Mouse (Mus musculus): ENCODE measurements around the gene Atad5. TPM values are rescaled to one million over a fixed set of nuclear protein-coding genes. Genes with fewer than 3 reads are reported as not detected.

Atad5 gene
- total and polyA plus RNA-seq, 3 experiments: 17.1 to 66.9 (median 22.6) TPM

GRCm38 (mm10) chr11:80080826-80081728 lies 8.1 kb upstream of the Atad5 start, which contains the start of gene Crlf3:
Crlf3 (minus strand) TSS chr11:80080991.
- peak; percentile 99 for DNase-seq (ENCODE audit: low read depth, low spot score)
- Histone ChIP-seq H3K79me2 (ENCODE audit: control insufficient read depth, insufficient read depth, low read length, poor library complexity) (peaks cover 31% of the 10 kb centered on the region), H3K36me3 (ENCODE audit: control insufficient read depth in 1 of 2, insufficient read depth in 2 of 2, low read length in 2 of 2) (peaks cover 0 to 50% of the 10 kb centered on the region in 2 experiments; a peak in 3 of 4 replicates), H3K4me1 (ENCODE audit: control insufficient read depth in 1 of 2, insufficient read depth in 2 of 2, low read length in 2 of 2) (peaks cover 34 to 39% of the 10 kb centered on the region in 2 experiments), H3K27ac (ENCODE audit: control insufficient read depth, low read depth, low read length) (peak within 1 kb of the TSS; percentile 97), H3K27me3 (ENCODE audit: control insufficient read depth in 1 of 2, insufficient read depth in 2 of 2, low read length in 2 of 2) (no peaks in the 10 kb centered on the region), H3K4me3 (ENCODE audit: control insufficient read depth in 1 of 2, insufficient read depth in 1 of 2, low read depth in 2 of 2, low read length in 2 of 2) (peak within 1 kb of the TSS; percentile 79 to 98), H3K9me3 (replicated peaks; ENCODE audit: insufficient read depth, low read length) (no peaks in the 10 kb centered on the region), H3K9ac (ENCODE audit: control insufficient read depth, low read depth, low read length, poor library complexity, severe bottlenecking) (peak within 1 kb of the TSS; percentile 96)
- TF ChIP-seq UBTF (IDR thresholded peaks at IDR 0.05; ENCODE audit: borderline replicate concordance, insufficient read depth, low read depth, low read length): no peak
- TF ChIP-seq USF2 (IDR thresholded peaks at IDR 0.05; ENCODE audit: borderline replicate concordance in 1 of 2, insufficient read depth in 1 of 2, low read depth in 1 of 2, low read length in 2 of 2): no peak
- TF ChIP-seq NRF1 (IDR thresholded peaks at IDR 0.05; ENCODE audit: insufficient read depth, low read depth, low read length, poor library complexity, severe bottlenecking): peak; percentile 28; the same call in 1 of the 2 replicates
- peak; percentile 82 for TF ChIP-seq NELFE (IDR thresholded peaks at IDR 0.05; ENCODE audit: low read depth, low read length)
- TF ChIP-seq JUND (IDR thresholded peaks at IDR 0.05; ENCODE audit: low read depth, low read length): peak; percentile 62; the same call in 1 of the 2 replicates
- TF ChIP-seq MEF2A (IDR thresholded peaks at IDR 0.05; ENCODE audit: extremely low read depth, insufficient replicate concordance, low read depth, low read length, poor library complexity, severe bottlenecking): no peak; the same call in none of the 2 replicates
- peak; percentile 68; the same call in 1 of the 2 replicates for TF ChIP-seq ELF1 (IDR thresholded peaks at IDR 0.05; ENCODE audit: low read depth, low read length)
- peak; percentile 72; the same call in 1 of the 2 replicates for TF ChIP-seq HCFC1 (IDR thresholded peaks at IDR 0.05; ENCODE audit: low read depth, low read length)
- peak; percentile 64; the same call in 1 of the 2 replicates for TF ChIP-seq GABPA (IDR thresholded peaks at IDR 0.05; ENCODE audit: low read depth, low read length)
- peak; percentile 93 for TF ChIP-seq ETS1 (IDR thresholded peaks at IDR 0.05; ENCODE audit: low read depth, low read length)
- TF ChIP-seq MYB (IDR thresholded peaks at IDR 0.05; ENCODE audit: low read depth, low read length): 0 out of 2 replicates have a peak, but pooled peaks have one; percentile 1
- TF ChIP-seq E2F4 (IDR thresholded peaks at IDR 0.05; ENCODE audit: borderline replicate concordance, low read depth, low read length): peak; percentile 64; the same call in 1 of the 2 replicates
- peak in 2 of 3 experiments; percentile 15 to 47; a peak in 3 of 6 replicates for TF ChIP-seq CTCF (IDR thresholded peaks at IDR 0.05 in 2 of 3, conservative IDR thresholded peaks at IDR 0.05 in 1 of 3; ENCODE audit: control insufficient read depth in 1 of 3, insufficient read depth in 1 of 3, low read depth in 2 of 3, low read length in 3 of 3, poor library complexity in 1 of 3, severe bottlenecking in 1 of 3)
- TF ChIP-seq CHD1 (IDR thresholded peaks at IDR 0.05; ENCODE audit: low read depth, low read length): peak; percentile 94
- no peak for TF ChIP-seq RAD21 (IDR thresholded peaks at IDR 0.05; ENCODE audit: low read depth, low read length)
- TF ChIP-seq MXI1 (IDR thresholded peaks at IDR 0.05; ENCODE audit: low read depth, low read length): peak; percentile 94
- TF ChIP-seq TAL1 (IDR thresholded peaks at IDR 0.05; ENCODE audit: low read length): peak; percentile 92
- peak; percentile 93 for TF ChIP-seq MYC (IDR thresholded peaks at IDR 0.05; ENCODE audit: low read depth, low read length)
- peak; percentile 94 for TF ChIP-seq RCOR1 (IDR thresholded peaks at IDR 0.05; ENCODE audit: low read depth, low read length)
- peak; percentile 99 for TF ChIP-seq SIN3A (IDR thresholded peaks at IDR 0.05; ENCODE audit: low read length)
- TF ChIP-seq KAT2A (conservative IDR thresholded peaks at IDR 0.05; ENCODE audit: low read depth, low read length): peak; percentile 43; the same call in 1 of the 2 replicates
- peak; percentile 98 for TF ChIP-seq GATA1 (IDR thresholded peaks at IDR 0.05; ENCODE audit: low read depth, low read length)
- peak; percentile 89 for TF ChIP-seq USF1 (IDR thresholded peaks at IDR 0.05; ENCODE audit: low read depth, low read length)
- TF ChIP-seq EP300 (IDR thresholded peaks at IDR 0.05; ENCODE audit: low read depth in 1 of 2, low read length in 2 of 2): peak; percentile 95 to 97
- TF ChIP-seq MAFK (IDR thresholded peaks at IDR 0.05; ENCODE audit: borderline replicate concordance, low read depth, low read length): peak; percentile 75
- peak; percentile 93 for TF ChIP-seq MAX (IDR thresholded peaks at IDR 0.05; ENCODE audit: low read length)
- TF ChIP-seq TCF12 (IDR thresholded peaks at IDR 0.05; ENCODE audit: low read depth, low read length): peak; percentile 97
- TF ChIP-seq TBP (IDR thresholded peaks at IDR 0.05; ENCODE audit: low read depth, low read length): peak; percentile 62
- TF ChIP-seq ZC3H11A (IDR thresholded peaks at IDR 0.05; ENCODE audit: low read depth, low read length): no peak; the same call in 1 of the 2 replicates
- TF ChIP-seq CHD2 (IDR thresholded peaks at IDR 0.05; ENCODE audit: low read length): peak; percentile 69; the same call in 1 of the 2 replicates
- TF ChIP-seq ZMIZ1 (IDR thresholded peaks at IDR 0.05; ENCODE audit: low read depth, low read length): peak; percentile 64; the same call in 1 of the 2 replicates
- TF ChIP-seq POLR2AphosphoS5 (IDR thresholded peaks at IDR 0.05; ENCODE audit: borderline replicate concordance, low read depth, low read length): no peak
- TF ChIP-seq SMC3 (IDR thresholded peaks at IDR 0.05; ENCODE audit: low read depth, low read length): no peak
- TF ChIP-seq POLR2AphosphoS2 (IDR thresholded peaks at IDR 0.05; ENCODE audit: low read length): peak; percentile 58
